Mouse (Mus musculus): ENCODE results near the gene Spry1. TPM values are rescaled to one million over a fixed set of nuclear protein-coding genes. Genes with fewer than 3 reads are reported as not detected.

The Spry1 gene
- polyA plus RNA-seq, 1 experiment from 2014 or later, result 19.1 TPM

DNA sequence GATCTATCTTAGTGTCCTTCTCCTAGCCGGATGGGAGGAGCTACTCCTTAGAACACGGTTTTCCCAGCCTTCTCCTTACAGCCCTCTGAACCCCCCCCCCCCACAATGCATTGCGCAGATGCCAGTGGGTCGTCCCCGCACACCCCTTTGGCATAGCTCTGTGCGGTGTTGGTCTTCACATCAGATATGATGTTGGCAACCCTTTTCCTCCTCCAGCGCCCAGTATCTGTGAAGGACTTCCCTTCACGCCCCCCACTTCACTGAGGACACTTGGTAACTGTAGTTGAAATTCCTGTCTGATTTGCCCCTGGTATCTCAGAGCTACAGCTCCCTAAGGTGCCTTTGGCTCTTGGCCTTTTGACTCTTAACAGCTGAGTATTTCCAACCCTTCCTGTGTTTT, 4.2 kb downstream of the Spry1 start:
- Histone ChIP-seq H3K4me2 (replicated peaks; ENCODE audit: low read depth, low read length) (peak overlapping the region; percentile 23; the same call in 1 of the 2 replicates), H3K9me3 (ENCODE audit: control insufficient read depth, low read depth, low read length) (no peaks in the 10 kb centered on the region), H3K36me3 (ENCODE audit: control insufficient read depth, insufficient read depth, low read length) (peaks cover 32% of the 10 kb centered on the region), H3K9ac (replicated peaks; ENCODE audit: low read depth, low read length) (no peak overlapping the region), H3K4me3 (ENCODE audit: low read depth, low read length) (no peak overlapping the region), H3K27ac (ENCODE audit: low read length) (no peak overlapping the region), H3K27me3 (ENCODE audit: control insufficient read depth, insufficient read depth, low read length) (no peaks in the 10 kb centered on the region), H3K4me1 (ENCODE audit: control insufficient read depth, insufficient read depth, low read length) (peaks cover 33% of the 10 kb centered on the region; the same call in 1 of the 2 replicates)
- ATAC-seq (ENCODE audit: insufficient number of reproducible peaks, insufficient read depth, low FRiP score, low read depth), result no peak
- WGBS, result 78% methylated on average over 8 of the region's 8 CpGs

DNA sequence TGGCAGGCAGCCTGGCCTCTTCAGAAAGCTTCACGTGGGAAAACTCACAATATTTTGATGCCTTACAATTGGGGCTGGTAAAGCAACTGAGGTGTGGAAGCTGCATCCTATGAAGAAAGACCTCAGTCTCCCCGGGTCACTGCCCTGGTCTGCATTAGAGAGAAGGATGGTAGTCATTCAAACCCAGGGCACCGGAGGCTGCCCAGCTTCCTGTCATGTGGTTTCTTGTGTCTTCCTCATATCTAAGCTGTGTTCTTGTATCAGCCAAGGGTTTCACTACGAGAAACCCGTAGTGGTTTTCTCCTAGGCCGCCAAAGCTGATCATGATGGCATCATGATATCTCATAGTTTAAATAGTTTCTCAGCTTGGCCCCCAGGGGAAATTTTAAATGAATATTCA, 5.3 kb downstream of the Spry1 start:
- H3K4me3 ChIP-seq (ENCODE audit: low read depth, low read length), result no peak overlapping the region
- no peaks in the 10 kb centered on the region for H3K27me3 ChIP-seq (ENCODE audit: control insufficient read depth, insufficient read depth, low read length)
- H3K27ac ChIP-seq (ENCODE audit: low read length), result no peak overlapping the region
- H3K9me3 ChIP-seq (ENCODE audit: control insufficient read depth, low read depth, low read length), result no peaks in the 10 kb centered on the region
- H3K9ac ChIP-seq (replicated peaks; ENCODE audit: low read depth, low read length), result no peak overlapping the region
- no peak for ATAC-seq (ENCODE audit: insufficient number of reproducible peaks, insufficient read depth, low FRiP score, low read depth)
- WGBS, result 77% methylated on average over 6 of the region's 6 CpGs
- H3K36me3 ChIP-seq (ENCODE audit: control insufficient read depth, insufficient read depth, low read length), result peaks cover 32% of the 10 kb centered on the region
- H3K4me1 ChIP-seq (ENCODE audit: control insufficient read depth, insufficient read depth, low read length), result peaks cover 33% of the 10 kb centered on the region; the same call in 1 of the 2 replicates
- no peak overlapping the region for H3K4me2 ChIP-seq (replicated peaks; ENCODE audit: low read depth, low read length)

DNA sequence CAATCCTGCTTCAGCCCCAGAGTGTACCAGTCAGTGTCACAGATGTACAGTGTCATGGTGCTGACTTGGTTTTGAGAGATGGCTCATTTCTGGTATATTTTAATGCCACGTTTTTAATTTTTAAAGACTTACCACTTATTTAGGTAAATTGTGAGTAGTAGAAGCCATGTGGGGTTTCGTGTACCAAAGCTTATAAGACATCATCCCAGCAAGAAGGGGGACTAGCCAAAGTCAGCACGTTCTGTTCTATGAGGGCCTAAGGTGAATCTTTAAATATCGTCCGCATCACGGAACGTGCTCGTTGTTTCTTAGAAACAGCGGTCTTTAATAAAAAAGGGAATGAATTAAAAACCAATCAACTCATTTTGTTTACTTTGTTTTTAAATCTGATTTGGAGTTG, 6.5 kb downstream of the Spry1 start:
- no peaks in the 10 kb centered on the region for H3K27me3 ChIP-seq (ENCODE audit: control insufficient read depth, insufficient read depth, low read length)
- no peak for ATAC-seq (ENCODE audit: insufficient number of reproducible peaks, insufficient read depth, low FRiP score, low read depth)
- H3K27ac ChIP-seq (ENCODE audit: low read length), result no peak overlapping the region
- H3K36me3 ChIP-seq (ENCODE audit: control insufficient read depth, insufficient read depth, low read length), result peaks cover 32% of the 10 kb centered on the region
- H3K4me1 ChIP-seq (ENCODE audit: control insufficient read depth, insufficient read depth, low read length), result peaks cover 33% of the 10 kb centered on the region; the same call in 1 of the 2 replicates
- no peak overlapping the region for H3K9ac ChIP-seq (replicated peaks; ENCODE audit: low read depth, low read length)
- no peak overlapping the region for H3K4me3 ChIP-seq (ENCODE audit: low read depth, low read length)
- no peak overlapping the region for H3K4me2 ChIP-seq (replicated peaks; ENCODE audit: low read depth, low read length)
- WGBS, result 94% methylated on average over 9 of the region's 9 CpGs
- H3K9me3 ChIP-seq (ENCODE audit: control insufficient read depth, low read depth, low read length), result no peaks in the 10 kb centered on the region

DNA sequence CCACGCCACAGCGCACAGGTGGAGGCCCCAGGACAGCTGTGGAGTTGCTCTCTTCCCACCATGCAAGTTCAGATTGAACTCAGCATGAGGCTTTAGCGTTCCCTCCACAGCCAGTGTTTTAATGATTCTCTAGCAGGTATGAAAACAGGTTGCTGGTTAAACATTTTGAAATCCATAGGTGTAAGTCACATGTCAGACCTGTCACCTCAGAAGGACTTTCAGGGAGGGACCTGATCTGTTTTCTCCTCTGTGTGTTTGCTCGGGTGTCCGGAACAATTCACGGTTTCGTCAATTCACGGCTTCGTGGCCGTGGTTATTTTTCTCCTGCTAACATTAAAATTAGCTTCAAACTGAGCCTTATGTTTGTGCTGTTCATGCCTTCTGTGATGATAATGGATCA, 7.5 kb downstream of the Spry1 start:
- ATAC-seq (ENCODE audit: insufficient number of reproducible peaks, insufficient read depth, low FRiP score, low read depth), result no peak

DNA sequence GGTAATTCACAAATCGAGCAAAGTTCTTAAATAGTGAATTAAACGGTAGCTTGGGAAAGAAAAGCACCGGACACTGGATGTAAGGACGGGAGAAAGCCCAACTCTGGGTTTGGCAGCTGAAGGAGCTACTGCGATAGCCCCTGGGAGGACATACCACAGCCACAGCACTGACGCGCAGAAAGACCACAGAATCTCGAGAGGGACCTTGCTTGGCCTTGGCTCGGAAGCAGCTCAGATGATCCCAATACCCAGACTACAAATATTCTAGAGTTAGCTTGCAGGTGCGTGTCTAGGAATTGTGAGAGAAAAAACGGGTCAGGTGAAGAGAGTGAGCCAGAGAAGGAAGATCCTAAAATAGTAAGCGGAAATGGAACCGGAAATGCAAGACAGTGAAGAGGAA, 8.5 kb downstream of the Spry1 start:
- Histone ChIP-seq H3K27me3 (ENCODE audit: control insufficient read depth, insufficient read depth, low read length) (no peaks in the 10 kb centered on the region), H3K27ac (ENCODE audit: low read length) (no peak overlapping the region), H3K9ac (replicated peaks; ENCODE audit: low read depth, low read length) (no peak overlapping the region), H3K4me1 (ENCODE audit: control insufficient read depth, insufficient read depth, low read length) (peaks cover 19% of the 10 kb centered on the region; the same call in 1 of the 2 replicates), H3K9me3 (ENCODE audit: control insufficient read depth, low read depth, low read length) (no peaks in the 10 kb centered on the region), H3K4me3 (ENCODE audit: low read depth, low read length) (no peak overlapping the region), H3K4me2 (replicated peaks; ENCODE audit: low read depth, low read length) (no peak overlapping the region), H3K36me3 (ENCODE audit: control insufficient read depth, insufficient read depth, low read length) (peaks cover 27% of the 10 kb centered on the region)
- 82% methylated on average over 13 of the region's 13 CpGs for WGBS
- no peak for ATAC-seq (ENCODE audit: insufficient number of reproducible peaks, insufficient read depth, low FRiP score, low read depth)

More for the DNA sequence above, 7.5 kb downstream of the Spry1 start:
- Histone ChIP-seq H3K4me3 (ENCODE audit: low read depth, low read length) (no peak overlapping the region), H3K4me1 (ENCODE audit: control insufficient read depth, insufficient read depth, low read length) (peaks cover 29% of the 10 kb centered on the region; the same call in 1 of the 2 replicates), H3K27me3 (ENCODE audit: control insufficient read depth, insufficient read depth, low read length) (no peaks in the 10 kb centered on the region), H3K4me2 (replicated peaks; ENCODE audit: low read depth, low read length) (no peak overlapping the region), H3K27ac (ENCODE audit: low read length) (no peak overlapping the region), H3K9ac (replicated peaks; ENCODE audit: low read depth, low read length) (no peak overlapping the region), H3K36me3 (ENCODE audit: control insufficient read depth, insufficient read depth, low read length) (peaks cover 32% of the 10 kb centered on the region), H3K9me3 (ENCODE audit: control insufficient read depth, low read depth, low read length) (no peaks in the 10 kb centered on the region)
- WGBS, result 75% methylated on average over 10 of the region's 10 CpGs

DNA sequence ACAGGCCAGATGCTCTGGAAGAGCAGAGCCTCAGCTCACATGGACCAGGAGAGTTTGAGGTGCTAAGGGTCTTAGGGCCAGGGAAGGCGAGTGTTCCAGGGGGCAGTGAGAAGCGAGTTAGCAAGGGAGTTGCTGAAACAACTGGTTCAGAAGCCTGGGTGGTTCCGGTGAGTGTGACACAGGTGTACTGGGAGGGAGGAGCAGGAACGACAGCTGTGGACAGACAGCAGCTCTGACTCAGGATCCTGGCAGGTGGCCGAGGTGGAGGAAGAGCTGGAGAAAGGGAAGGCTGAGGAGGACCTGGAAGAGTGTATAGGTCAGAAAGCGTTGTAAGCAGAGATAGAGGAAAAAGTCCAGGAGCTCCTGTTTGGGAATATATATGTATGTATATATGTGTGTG, 9.5 kb downstream of the Spry1 start:
- Histone ChIP-seq H3K9me3 (ENCODE audit: control insufficient read depth, low read depth, low read length) (no peaks in the 10 kb centered on the region), H3K4me3 (ENCODE audit: low read depth, low read length) (no peak overlapping the region), H3K27ac (ENCODE audit: low read length) (no peak overlapping the region), H3K27me3 (ENCODE audit: control insufficient read depth, insufficient read depth, low read length) (no peaks in the 10 kb centered on the region), H3K4me2 (replicated peaks; ENCODE audit: low read depth, low read length) (no peak overlapping the region), H3K36me3 (ENCODE audit: control insufficient read depth, insufficient read depth, low read length) (peaks cover 19% of the 10 kb centered on the region; the same call in 1 of the 2 replicates), H3K4me1 (ENCODE audit: control insufficient read depth, insufficient read depth, low read length) (peaks cover 17% of the 10 kb centered on the region; the same call in 1 of the 2 replicates), H3K9ac (replicated peaks; ENCODE audit: low read depth, low read length) (no peak overlapping the region)
- ATAC-seq (ENCODE audit: insufficient number of reproducible peaks, insufficient read depth, low FRiP score, low read depth), result no peak
- 69% methylated on average over 6 of the region's 6 CpGs for WGBS

DNA sequence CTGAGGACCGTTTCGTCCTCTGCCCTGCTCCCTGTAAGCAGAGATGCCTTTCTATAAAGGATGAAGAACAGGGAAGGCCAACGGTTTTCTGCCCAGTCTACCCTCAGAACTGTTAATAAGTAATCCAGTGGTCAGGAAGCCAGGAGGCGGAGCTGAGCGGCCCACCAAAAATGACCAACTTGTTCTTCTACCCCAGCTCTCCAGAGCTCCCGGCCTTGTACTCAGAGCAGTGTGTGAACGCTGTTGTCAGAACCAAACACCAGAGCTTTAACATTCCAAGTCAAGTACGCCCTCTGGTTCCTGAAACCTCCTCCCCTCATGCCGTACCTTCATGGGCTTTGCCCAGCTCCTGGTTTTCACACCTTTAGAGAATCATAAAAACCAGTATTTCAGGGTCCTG, 12.8 kb downstream of the Spry1 start:
- H3K4me3 ChIP-seq (ENCODE audit: low read depth, low read length), result no peak overlapping the region
- H3K27me3 ChIP-seq (ENCODE audit: control insufficient read depth, insufficient read depth, low read length), result no peaks in the 10 kb centered on the region

DNA sequence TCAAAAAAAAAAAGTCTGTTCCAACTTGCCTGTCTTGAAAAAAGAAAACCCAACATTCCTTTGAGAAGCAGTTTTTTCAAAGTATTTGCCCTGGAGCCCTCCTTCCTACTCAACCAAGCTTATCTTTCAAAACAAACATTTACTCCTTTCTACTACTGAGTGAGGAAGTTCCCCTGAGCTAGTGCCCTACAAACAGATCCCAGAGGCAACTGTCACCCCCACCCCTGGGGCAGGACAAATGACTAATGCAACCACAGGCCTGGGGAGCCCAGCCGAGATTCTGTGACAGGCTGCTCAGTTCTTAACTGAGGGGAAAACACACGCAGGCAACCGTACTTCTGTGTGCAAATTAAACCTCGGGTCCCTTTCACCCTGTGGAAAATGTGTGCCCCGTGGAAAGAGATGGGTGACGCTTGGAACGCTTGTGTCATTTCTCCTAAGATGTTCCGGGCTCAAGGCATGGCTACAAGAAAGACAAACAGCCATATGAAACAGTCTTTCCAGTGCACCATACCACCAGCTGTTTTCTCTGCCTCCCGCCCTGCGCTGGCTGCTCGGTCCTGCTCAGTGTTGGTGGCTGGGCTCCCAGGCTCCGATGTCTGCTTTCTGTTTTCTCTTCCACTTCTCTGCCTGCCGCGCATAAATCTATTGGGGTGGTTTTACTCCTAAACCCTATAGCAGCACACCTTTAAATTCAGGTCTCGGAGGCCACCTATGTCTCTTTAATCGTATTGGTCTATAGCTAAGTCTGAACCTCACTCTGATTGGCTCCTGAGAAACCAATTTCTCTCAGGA, 14.4 kb downstream of the Spry1 start:
- Histone ChIP-seq H3K27me3 (ENCODE audit: control insufficient read depth, insufficient read depth, low read length) (no peaks in the 10 kb centered on the region), H3K4me1 (ENCODE audit: control insufficient read depth, insufficient read depth, low read length) (peaks cover 10% of the 10 kb centered on the region; the same call in 1 of the 2 replicates), H3K9me3 (ENCODE audit: control insufficient read depth, low read depth, low read length) (no peaks in the 10 kb centered on the region), H3K9ac (replicated peaks; ENCODE audit: low read depth, low read length) (0 out of 2 replicates have a peak overlapping the region, but pooled peaks have one; percentile 1), H3K4me2 (replicated peaks; ENCODE audit: low read depth, low read length) (peak overlapping the region; percentile 39), H3K4me3 (ENCODE audit: low read depth, low read length) (peak overlapping the region; percentile 15), H3K27ac (ENCODE audit: low read length) (peak overlapping the region; percentile 84; the same call in 1 of the 2 replicates), H3K36me3 (ENCODE audit: control insufficient read depth, insufficient read depth, low read length) (no peaks in the 10 kb centered on the region)
- peak; percentile 66 for ATAC-seq (ENCODE audit: insufficient number of reproducible peaks, insufficient read depth, low FRiP score, low read depth)
- WGBS, result 7% methylated on average over 16 of the region's 16 CpGs

More for the DNA sequence above, 12.8 kb downstream of the Spry1 start:
- Histone ChIP-seq H3K27ac (ENCODE audit: low read length) (peak overlapping the region; percentile 56; the same call in 1 of the 2 replicates), H3K4me2 (replicated peaks; ENCODE audit: low read depth, low read length) (no peak overlapping the region), H3K36me3 (ENCODE audit: control insufficient read depth, insufficient read depth, low read length) (peaks cover 3% of the 10 kb centered on the region; the same call in 1 of the 2 replicates), H3K9ac (replicated peaks; ENCODE audit: low read depth, low read length) (no peak overlapping the region), H3K4me1 (ENCODE audit: control insufficient read depth, insufficient read depth, low read length) (peaks cover 8% of the 10 kb centered on the region; the same call in 1 of the 2 replicates), H3K9me3 (ENCODE audit: control insufficient read depth, low read depth, low read length) (no peaks in the 10 kb centered on the region)
- WGBS, result 66% methylated on average over 9 of the region's 9 CpGs
- ATAC-seq (ENCODE audit: insufficient number of reproducible peaks, insufficient read depth, low FRiP score, low read depth), result no peak
